Mouse (Mus musculus) liver, embryonic 14.5 days (tissue): ENCODE data around the gene Usf2. TPM values are rescaled to one million over a fixed set of nuclear protein-coding genes. Genes with fewer than 3 reads are reported as not detected.
"Not testable (repeated sequence)": the region's sequence is repeated elsewhere in the genome, so short reads cannot be mapped to it uniquely, and the experiment has no call there.

Source experiments
- ATAC-seq: fragments of 200-750 bp; cut with Nextera tagmentation; 2 replicates; pipeline ENCODE4 v1.8.0; 2017; ENCODE audit warnings: moderate number of reproducible peaks, mild to moderate bottlenecking, moderate library complexity; ENCODE audit not compliant: insufficient read depth
- DNase-seq, 3 experiments: peaks; one replicate each; pipeline ENCODE4 v3.0.0-alpha.2; 2012 to 2013; ENCODE audit warnings: low read depth in 3 of 3, low spot score in 3 of 3
- H3K27ac ChIP-seq: fragments of 300-500 bp; sonication (generic); 2 replicates; pipeline ENCODE4 v1.5.1; 2014; ENCODE audit warnings: moderate library complexity, mild to moderate bottlenecking, control low read depth, inconsistent platforms
- H3K27me3 ChIP-seq: fragments of 300-500 bp; sonication (generic); 2 replicates; pipeline ENCODE4 v1.6.1; 2014; ENCODE audit warnings: mild to moderate bottlenecking, low read length, moderate library complexity; ENCODE audit not compliant: control insufficient read depth, insufficient read depth
- H3K36me3 ChIP-seq: fragments of 300-500 bp; sonication (generic); replicated peaks from 2 replicates; pipeline ENCODE4 v1.6.1; 2014; ENCODE audit warnings: low read depth; ENCODE audit not compliant: control insufficient read depth, insufficient read depth
- H3K4me1 ChIP-seq, 2 experiments: fragments of 200-500 bp in 1 of 2; fragments of 300-500 bp in 1 of 2; sonication (generic) in 1 of 2; replicated peaks; 2 replicates each; pipeline ENCODE4 v1.6.1; 2012 to 2014; ENCODE audit warnings: antibody characterized with exemption in 1 of 2, inconsistent platforms in 1 of 2, low read length in 1 of 2; ENCODE audit not compliant: control insufficient read depth in 2 of 2, insufficient read depth in 2 of 2
- H3K4me2 ChIP-seq: fragments of 300-500 bp; sonication (generic); 2 replicates; pipeline ENCODE4 v1.6.1; 2014; ENCODE audit warnings: low read depth, mild to moderate bottlenecking, control low read depth, moderate library complexity
- H3K4me3 ChIP-seq, 2 experiments: fragments of 200-500 bp in 1 of 2; fragments of 300-500 bp in 1 of 2; sonication (generic) in 1 of 2; 2 replicates each; pipeline ENCODE4 v1.5.1; 2012 to 2014; ENCODE audit warnings: low read depth in 2 of 2, low read length in 2 of 2, mild to moderate bottlenecking in 2 of 2, control low read depth in 1 of 2, inconsistent platforms in 1 of 2, moderate library complexity in 1 of 2; ENCODE audit not compliant: insufficient read depth in 1 of 2
- H3K9ac ChIP-seq: fragments of 300-500 bp; sonication (generic); replicated peaks from 2 replicates; pipeline ENCODE4 v1.6.1; 2014; ENCODE audit warnings: mild to moderate bottlenecking, control low read depth, moderate library complexity
- H3K9me3 ChIP-seq: fragments of 300-500 bp; sonication (generic); 2 replicates; pipeline ENCODE4 v1.6.1; 2016; ENCODE audit warnings: low read length, mixed read lengths; ENCODE audit not compliant: control insufficient read depth
- CTCF ChIP-seq: IDR thresholded peaks from 2 replicates; pipeline ENCODE4 v1.5.1; 2016; ENCODE audit warnings: antibody characterized with exemption, low read depth, control low read depth
- EP300 ChIP-seq: IDR thresholded peaks from 2 replicates; pipeline ENCODE4 v1.6.1; 2016; ENCODE audit warnings: antibody characterized with exemption, low read depth
- WGBS: fragments of 180-500 bp; shearing (Covaris S2); extraction: QIAGEN DNeasy Blood & Tissue Kit; methylation state at CpG from one replicate; pipeline ENCODE4 v1.1.7; 2014; ENCODE audit not compliant: insufficient replicate concordance; 5-methylcytosine and 5-hydroxymethylcytosine counted together
- polyA plus RNA-seq, 2 experiments: library from polyadenylated mRNA; depleted of rRNA in 1 of 2; stranded (reverse) in 1 of 2; unstranded in 1 of 2; fragments of >200 nt; fragmentation: Nextera tagmentation in 1 of 2; extraction: Ambion mirVana in 1 of 2; gene quantifications; 2 replicates each; pipeline versions ENCODE4 v1.2.1 to v1.2.3; 2012 to 2014

Gene Usf2
- polyA plus RNA-seq, 2 experiments: 10.2 to 50.6 TPM

DNA sequence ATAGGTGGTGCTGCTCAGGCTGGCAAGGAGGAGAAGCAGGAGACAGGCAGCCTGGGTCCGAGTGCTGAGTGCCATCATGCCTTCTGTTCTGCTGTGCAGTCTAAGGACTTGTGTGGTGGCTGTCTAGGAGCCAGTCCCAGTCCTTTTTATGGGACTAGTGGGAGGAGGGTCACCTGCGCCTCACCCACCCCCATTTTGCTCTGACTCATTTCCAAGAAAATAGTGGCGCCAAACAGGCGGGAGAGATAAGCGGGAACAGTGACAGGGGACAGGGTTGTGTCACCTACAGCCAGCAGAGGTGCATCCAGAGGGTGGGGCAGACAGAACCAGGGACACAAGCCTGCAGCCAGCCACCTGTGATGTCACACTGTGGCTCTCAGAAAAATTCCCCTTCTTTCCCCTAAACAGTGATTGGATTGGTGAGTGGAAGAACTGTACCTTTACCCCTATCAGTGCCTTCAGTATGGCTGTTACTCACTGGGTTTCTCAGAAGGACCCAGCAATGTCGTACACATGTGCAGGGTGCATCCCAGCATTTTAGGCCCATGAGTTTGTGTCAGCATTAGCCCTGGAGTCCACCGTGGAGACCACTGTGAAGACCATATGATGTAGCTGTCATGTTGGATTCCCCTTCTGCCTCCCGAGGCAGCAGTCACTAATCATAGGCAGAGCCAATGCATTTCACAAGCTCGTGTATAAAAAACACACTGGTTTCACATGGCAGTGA lies 12.5 kb downstream of the Usf2 start, which contains the start of gene Hamp:
Gene Hamp (minus strand): TSS at position 124 of the 727 bp plus-strand sequence.
- no peak for TF ChIP-seq EP300
- TF ChIP-seq CTCF: no peak

DNA sequence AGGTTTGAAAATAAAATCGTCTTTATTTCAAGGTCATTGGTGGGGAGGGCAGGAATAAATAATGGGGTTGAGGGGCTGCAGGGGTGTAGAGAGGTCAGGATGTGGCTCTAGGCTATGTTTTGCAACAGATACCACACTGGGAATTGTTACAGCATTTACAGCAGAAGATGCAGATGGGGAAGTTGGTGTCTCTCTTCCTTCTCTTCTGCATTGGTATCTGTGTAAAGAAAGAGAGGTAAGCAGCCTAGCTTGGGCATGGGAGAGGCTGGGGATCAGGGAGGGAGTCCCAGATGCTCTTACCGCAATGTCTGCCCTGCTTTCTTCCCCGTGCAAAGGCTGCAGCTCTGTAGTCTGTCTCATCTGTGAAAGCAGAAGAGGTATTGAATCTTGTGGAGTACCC lies 14.2 kb downstream of the Usf2 start:
- DNase-seq, H3K27me3 ChIP-seq, H3K4me3 ChIP-seq, H3K36me3 ChIP-seq, ATAC-seq, H3K4me1 ChIP-seq, H3K9me3 ChIP-seq, H3K9ac ChIP-seq, H3K4me2 ChIP-seq, H3K27ac ChIP-seq: not testable (repeated sequence)
- whole genome bisulfite sequencing: 20% methylated on average over 3 of the region's 3 CpGs

More for the DNA sequence above, 12.5 kb downstream of the Usf2 start, which contains the start of gene Hamp:
- Histone ChIP-seq H3K4me1 (no peaks in the 10 kb centered on the region), H3K36me3 (peaks cover 3% of the 10 kb centered on the region; the same call in 1 of the 2 replicates), H3K9ac (no peak within 1 kb of the TSS), H3K4me2 (no peak within 1 kb of the TSS), H3K27ac (no peak within 1 kb of the TSS), H3K27me3 (no peaks in the 10 kb centered on the region), H3K4me3 (no peak within 1 kb of the TSS), H3K9me3 (no peaks in the 10 kb centered on the region)
- no peak for DNase-seq
- peak; percentile 7; the same call in 1 of the 2 replicates for ATAC-seq
- 54% methylated on average over 9 of the region's 9 CpGs for WGBS

DNA sequence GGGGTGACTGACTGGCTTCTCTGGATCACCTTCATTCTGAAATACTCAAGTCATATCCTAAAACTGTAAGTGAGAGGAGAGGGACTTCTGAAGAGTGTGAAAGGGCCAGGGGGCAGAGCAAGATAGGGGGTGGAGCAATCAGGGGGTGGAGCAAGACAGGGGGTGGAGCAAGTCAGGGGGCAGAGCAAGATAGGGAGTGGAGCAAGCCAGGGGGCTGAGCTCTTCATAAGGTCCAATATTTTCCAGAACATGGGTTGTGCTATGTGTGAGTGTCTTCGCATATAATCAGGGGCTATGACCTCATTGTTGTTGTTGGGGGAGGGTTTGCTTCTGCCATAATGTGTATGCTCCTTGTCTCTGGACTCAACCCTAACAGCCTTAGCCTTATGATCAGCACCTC lies 16.5 kb downstream of the Usf2 start:
- DNase-seq, ATAC-seq, H3K4me3 ChIP-seq, H3K27ac ChIP-seq, H3K4me2 ChIP-seq, H3K27me3 ChIP-seq, H3K9ac ChIP-seq, H3K4me1 ChIP-seq, H3K36me3 ChIP-seq, H3K9me3 ChIP-seq: not testable (repeated sequence)
- 56% methylated on average over 1 of the region's 1 CpGs for WGBS

DNA sequence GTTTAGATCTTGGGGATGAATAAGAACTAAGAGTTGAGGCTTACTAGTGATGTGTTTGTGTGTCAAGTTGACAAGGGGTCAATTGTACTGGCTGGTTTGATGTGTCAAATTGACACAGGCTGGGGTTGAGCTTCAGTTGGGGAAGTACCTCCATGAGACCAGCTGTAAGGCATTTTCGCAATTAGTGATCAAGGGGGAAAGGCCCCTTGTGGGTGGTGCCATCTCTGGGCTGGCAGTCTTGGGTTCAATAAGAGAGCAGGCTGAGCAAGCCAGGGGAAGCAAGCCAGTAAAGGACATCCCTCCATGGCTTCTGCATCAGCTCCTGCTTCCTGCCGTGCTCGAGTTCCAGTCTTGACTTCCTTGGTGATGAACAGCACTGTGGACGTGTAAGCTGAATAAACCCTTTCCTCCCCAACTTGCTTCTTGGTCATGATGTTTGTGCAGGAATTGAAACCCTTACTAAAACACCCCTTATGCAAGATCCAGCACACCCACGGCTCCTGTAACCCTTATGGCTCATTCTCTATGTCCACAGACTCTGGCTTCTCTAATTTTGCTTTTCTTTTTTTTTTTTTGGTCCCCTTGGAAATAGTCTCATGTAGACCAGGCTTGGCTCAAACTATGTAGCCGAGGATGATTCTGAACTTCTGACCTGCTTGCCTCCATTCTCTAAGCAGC lies 21.0 kb downstream of the Usf2 start:
- not testable (repeated sequence) for H3K9me3 ChIP-seq, H3K4me1 ChIP-seq, DNase-seq, H3K9ac ChIP-seq, H3K36me3 ChIP-seq, ATAC-seq, H3K27ac ChIP-seq, H3K4me3 ChIP-seq, H3K27me3 ChIP-seq, H3K4me2 ChIP-seq
- 47% methylated on average over 6 of the region's 6 CpGs for WGBS

DNA sequence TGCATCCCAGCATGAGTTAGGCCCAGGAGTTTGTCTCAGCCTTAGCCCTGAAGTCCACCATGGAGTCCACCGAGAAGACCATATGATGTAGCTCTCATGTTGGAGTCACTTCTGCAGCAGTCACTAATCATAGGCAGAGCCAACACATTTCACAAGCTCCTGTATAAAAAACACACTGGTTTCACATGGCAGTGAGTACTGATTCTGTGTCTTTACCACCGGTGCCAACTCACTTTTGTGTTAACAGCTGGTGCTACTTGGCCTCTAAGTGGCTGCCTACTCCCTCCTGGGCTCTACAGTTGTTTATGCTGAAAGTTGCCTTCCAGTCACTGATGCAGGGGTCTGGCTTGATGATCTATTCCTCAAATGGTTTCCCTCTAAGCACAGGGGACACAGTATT lies 32.0 kb downstream of the Usf2 start, which contains the start of gene Hamp2:
Gene Hamp2 (minus strand): TSS at position 101 of the 400 bp plus-strand sequence.
- DNase-seq, ATAC-seq, H3K9ac ChIP-seq, H3K4me3 ChIP-seq, H3K27ac ChIP-seq, H3K36me3 ChIP-seq, H3K4me1 ChIP-seq, H3K27me3 ChIP-seq, H3K9me3 ChIP-seq, H3K4me2 ChIP-seq: not testable (repeated sequence)
- 39% methylated on average over 2 of the region's 2 CpGs for WGBS
